Mouse (Mus musculus) mouse embryonic stem cell (cell line): ENCODE data around the gene Sec14l1.

Experiments
- in situ Hi-C, 2 experiments: fragments of 300-500 bp; cut with MboI; formaldehyde crosslinking; loops; 1 replicate in 1 of 2; 3 replicates in 1 of 2; pipeline ENCODE4 v1.14.3; 2019 to 2020; ENCODE audit warnings: low sequenced_read_pairs in 2 of 2, low pct_unique_long_range_greater_than_20kb in 1 of 2, mixed read lengths in 1 of 2; ENCODE audit not compliant: unreplicated experiment in 1 of 2

Sec14l1 gene

GRCm38 (mm10) chr11:117114592-117115345, at the start of gene Sec14l1:
Gene Sec14l1 (plus strand): TSS chr11:117115168.
- in situ Hi-C loops = loop anchor here (5.0 kb wide), 2 partner anchors 32 to 37 kb away; no protein-coding TSS in a partner anchor

DNA sequence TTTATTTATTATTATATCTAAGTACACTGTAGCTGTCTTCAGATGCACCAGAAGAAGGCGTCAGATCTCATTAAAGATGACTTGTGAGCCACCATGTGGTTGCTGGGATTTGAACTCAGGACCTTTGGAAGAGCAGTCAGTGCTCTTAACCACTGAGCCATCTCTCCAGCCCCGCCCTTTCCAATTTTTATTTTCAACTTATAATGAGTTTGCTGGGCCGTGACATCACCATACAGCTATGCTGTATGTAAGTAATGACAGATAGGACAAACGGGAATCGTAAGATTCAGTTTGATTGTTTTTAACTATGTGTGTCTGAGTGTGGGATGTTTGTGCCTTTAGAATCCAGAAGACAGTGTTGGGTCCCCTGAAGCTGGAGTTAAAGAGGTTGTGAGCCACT, 49.4 kb upstream of the Sec14l1 start:
- in situ Hi-C loops = loop anchor here in 1 of 2 experiments (25.0 kb wide), 1 partner anchor 297 kb away; no protein-coding TSS in a partner anchor

- in situ Hi-C loops = loop anchor here in 1 of 2 experiments (25.0 kb wide), 1 partner anchor 296 kb away; no protein-coding TSS in a partner anchor
Observed at GRCm38 (mm10) chr11:117066738-117067137, 48.2 kb upstream of the Sec14l1 start.

DNA sequence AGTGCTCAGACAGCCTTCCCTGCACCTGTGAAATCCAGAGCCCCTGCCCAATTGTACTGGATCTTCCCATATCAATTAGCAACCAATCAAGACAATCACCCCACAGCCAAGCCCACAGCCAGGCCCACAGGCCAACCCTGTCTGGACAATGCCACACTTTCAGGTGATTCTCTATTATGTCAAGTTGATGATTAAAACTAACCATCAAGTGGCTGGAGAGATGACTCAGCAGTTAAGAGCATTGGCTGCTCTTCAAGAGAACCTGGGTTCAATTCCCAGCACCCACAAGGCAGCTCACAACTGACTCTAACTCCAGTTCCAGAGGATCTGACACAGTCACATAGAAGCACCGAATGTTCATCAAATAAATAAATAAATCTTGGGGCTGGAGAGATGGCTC, 46.6 kb upstream of the Sec14l1 start:
- in situ Hi-C loops = loop anchor here in 1 of 2 experiments (25.0 kb wide), 1 partner anchor 294 kb away; no protein-coding TSS in a partner anchor

DNA sequence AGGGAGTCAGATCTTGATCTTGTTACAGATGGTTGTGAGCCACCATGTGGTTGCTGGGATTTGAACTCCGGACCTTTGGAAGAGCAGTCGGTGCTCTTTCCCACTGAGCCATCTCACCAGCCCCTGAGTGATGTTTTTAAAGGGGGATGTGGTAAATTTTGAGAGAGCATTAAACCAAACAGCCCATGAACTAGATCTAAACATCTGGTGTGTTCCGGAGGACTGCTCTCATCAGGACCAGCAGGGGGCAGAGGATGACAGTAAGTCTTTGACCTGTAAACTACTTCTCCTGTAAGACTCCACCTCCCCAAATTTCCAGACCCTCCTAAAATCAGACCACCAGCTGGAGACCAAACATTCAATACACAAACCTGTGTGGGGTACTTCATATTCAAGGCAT, 45.9 kb upstream of the Sec14l1 start:
- in situ Hi-C loops = loop anchor here in 1 of 2 experiments (25.0 kb wide), 1 partner anchor 293 kb away; no protein-coding TSS in a partner anchor

GRCm38 (mm10) chr11:117070711-117071110, 44.3 kb upstream of the Sec14l1 start:
- in situ Hi-C loops = loop anchor here in 1 of 2 experiments (25.0 kb wide), 1 partner anchor 292 kb away; no protein-coding TSS in a partner anchor

DNA sequence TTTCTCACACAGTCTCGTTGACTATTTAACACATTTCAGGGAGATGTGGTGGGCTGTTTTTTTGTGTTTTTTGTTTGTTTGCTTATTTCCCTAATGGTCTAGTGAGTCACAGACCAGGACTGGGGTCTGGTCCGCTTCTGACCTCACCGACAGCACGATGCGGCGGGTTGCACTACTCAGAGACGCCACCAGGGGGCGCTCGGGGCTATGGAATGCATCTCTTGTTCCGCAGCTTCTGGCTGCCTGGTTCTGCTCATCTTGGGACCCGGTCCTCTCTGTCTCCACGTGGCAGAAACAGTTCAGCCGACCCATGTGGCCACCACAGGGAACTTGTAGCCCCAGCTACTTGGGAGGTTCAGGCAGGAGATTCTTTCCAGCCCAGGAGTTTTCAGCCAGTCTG, 42.8 kb upstream of the Sec14l1 start:
- in situ Hi-C loops = loop anchor here in 1 of 2 experiments (25.0 kb wide), 1 partner anchor 290 kb away; no protein-coding TSS in a partner anchor

DNA sequence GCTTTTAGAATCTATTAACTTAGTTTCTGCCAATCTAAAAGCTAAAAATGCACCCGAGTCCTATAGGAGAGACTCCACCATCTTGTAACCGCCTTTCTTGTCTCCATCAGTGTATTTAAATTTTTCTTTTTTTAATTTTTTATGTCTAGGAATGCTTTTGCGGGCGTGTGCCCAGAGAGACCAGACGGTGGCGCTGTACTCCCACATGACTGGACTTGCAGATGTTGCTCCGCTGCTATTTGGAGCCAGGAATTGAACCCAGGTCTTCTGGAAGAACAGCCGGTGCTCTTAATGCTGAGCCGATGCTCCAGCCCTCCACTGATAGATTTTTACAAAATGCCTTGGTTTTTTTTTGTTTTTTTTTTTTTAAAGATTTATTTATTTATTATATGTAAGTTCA, 41.5 kb upstream of the Sec14l1 start:
- in situ Hi-C loops = loop anchor here in 1 of 2 experiments (25.0 kb wide), 1 partner anchor 289 kb away; no protein-coding TSS in a partner anchor

DNA sequence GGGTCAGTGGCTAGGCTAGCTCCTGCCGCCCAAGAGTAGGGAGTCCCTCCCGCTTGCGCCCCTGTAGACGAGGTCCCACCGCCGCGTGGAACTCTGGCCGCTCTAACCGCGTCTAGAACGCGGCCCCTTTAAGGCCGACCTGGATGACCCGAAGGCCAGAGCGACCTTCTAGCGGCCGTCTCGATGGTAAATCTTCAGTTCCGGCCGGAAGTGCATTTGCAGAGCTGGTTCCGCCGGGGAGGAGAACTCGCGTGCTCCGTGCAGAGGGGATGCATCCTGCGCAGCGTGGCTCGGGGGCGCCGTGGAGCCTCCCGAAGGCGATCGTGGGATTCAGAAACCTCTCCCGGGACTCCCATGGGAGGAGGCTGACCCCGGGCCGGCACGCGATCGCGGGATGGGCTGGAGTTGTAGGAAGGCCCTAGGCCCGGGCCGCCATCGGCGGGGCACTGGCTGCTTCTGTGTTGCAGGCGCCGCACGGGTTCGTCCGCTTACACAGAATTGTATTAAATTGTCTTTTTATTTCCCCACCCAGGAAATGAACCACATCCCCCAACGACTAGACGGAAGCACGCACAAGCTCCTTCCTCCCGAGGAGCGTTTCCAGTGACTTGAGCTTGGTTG, 38.3 kb upstream of the Sec14l1 start:
- in situ Hi-C loops = loop anchor here (5.0 to 25.0 kb wide), 3 partner anchors 36 to 536 kb away; no protein-coding TSS in a partner anchor

DNA sequence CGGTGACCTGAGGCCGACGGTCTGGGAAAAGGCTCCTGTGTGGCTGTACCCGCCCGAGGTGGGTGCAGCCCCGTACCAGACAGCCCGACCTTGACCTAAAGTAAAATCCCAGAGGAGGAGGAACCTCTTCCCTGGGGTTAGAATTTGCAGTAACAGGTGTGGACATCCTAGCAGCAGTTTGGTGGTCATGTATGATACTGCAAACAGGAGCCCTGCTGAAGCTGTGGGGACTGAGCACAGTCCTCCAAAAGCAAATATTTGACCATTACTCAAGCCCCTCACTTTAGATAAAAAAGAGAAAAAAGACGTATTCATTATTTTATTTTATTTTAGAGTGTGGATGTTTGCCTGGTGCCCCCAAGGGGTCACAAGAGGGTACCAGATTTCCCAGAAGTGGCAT, 37.7 kb upstream of the Sec14l1 start:
- in situ Hi-C loops = loop anchor here (5.0 to 25.0 kb wide), 3 partner anchors 35 to 535 kb away; no protein-coding TSS in a partner anchor

- in situ Hi-C loops = loop anchor here (5.0 to 25.0 kb wide), 3 partner anchors 34 to 534 kb away; no protein-coding TSS in a partner anchor
Observed at GRCm38 (mm10) chr11:117077902-117078301, 37.1 kb upstream of the Sec14l1 start.

- in situ Hi-C loops = loop anchor here (5.0 to 25.0 kb wide), 3 partner anchors 34 to 534 kb away; no protein-coding TSS in a partner anchor
Observed at GRCm38 (mm10) chr11:117078637-117079240, 36.2 kb upstream of the Sec14l1 start.

DNA sequence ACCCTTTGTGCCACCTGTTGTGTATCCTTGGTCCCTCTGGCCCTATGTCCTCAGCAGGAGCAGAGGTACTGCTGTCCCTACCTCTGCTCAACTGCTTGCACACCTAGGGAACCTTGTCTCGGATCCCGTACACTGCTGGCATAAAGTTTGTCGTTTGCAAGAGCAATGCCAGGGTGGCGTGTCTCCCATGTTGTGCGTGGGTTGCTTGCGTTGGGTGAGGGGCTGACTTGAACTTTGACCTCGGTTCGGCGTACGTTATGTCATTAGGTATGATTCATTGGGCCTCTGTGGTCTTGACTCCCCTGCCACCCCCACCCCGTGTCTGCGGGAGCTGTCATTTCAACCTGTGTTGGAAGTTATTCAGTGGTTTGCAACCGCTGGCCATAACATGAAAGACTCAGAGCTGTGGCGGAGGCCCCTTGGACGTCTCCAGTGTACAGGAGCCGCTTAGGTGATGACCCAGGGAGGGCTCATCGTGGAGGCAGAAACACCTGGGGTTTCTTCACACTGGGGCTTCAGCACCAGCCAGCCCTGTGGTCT, 35.2 kb upstream of the Sec14l1 start:
- in situ Hi-C loops = loop anchor here (5.0 to 25.0 kb wide), 4 partner anchors 33 to 533 kb away; partner anchors contain the start of gene Sec14l1 (in 1 of the 2)

DNA sequence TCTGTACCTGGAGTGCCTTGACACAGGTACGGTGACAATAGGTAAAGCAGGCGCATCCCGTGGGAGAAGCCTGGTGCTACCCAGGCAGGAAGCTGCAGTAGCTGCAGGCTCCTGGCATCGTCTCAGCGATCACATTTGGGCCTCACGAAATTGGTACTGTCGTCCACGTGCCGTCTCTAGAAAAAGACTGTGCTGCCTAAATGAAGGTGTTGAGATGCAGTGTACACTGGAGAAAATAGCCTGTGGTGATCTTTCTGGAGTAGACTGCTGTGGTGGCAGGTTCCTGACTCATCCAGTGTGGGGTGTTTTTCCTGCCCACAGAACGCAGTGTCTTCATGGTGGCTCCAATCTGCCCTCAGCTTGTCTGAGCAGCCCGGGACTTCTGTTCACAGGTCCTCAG, 34.8 kb upstream of the Sec14l1 start:
- in situ Hi-C loops = loop anchor here in 1 of 2 experiments (5.0 to 25.0 kb wide), 2 partner anchors 37 to 532 kb away; partner anchors contain the start of gene Sec14l1

- in situ Hi-C loops = loop anchor here in 1 of 2 experiments (5.0 to 25.0 kb wide), 2 partner anchors 36 to 531 kb away; partner anchors contain the start of gene Sec14l1
Observed at GRCm38 (mm10) chr11:117081165-117082064, 33.6 kb upstream of the Sec14l1 start.

GRCm38 (mm10) chr11:117082353-117082934, 32.5 kb upstream of the Sec14l1 start:
- in situ Hi-C loops = loop anchor here in 1 of 2 experiments (5.0 to 25.0 kb wide), 2 partner anchors 35 to 530 kb away; partner anchors contain the start of gene Sec14l1
